Mouse (Mus musculus): ENCODE results near the gene Myof.

- TF ChIP-seq CTCF (IDR thresholded peaks at IDR 0.05; ENCODE audit: insufficient read depth, low read depth, low read length), result no peak
- no peak for TF ChIP-seq POLR2A (IDR thresholded peaks at IDR 0.05; ENCODE audit: insufficient read depth, low read depth, low read length)
These were observed 53.4 kb downstream of the Myof start for GRCm38 (mm10) chr19:37989971-37990370.
